15 mouse cellular contexts compared by ENCODE assay signal in genomic region chr4:8984059-8984606, GRCm38 (mm10).
"Had no signal": no experiment of that assay in that cellular context is flagged by ENCODE, and none has a peak within 500 bp of the region (broad histone marks: within the 10 kb centered on the region; RNA-seq: fewer than 3 reads in every experiment).

No protein-coding gene starts in this region.

- H3K9me3 ChIP-seq: liver, embryonic 13.5 days; liver, embryonic 15.5 days; megakaryocyte, embryonic 14.5 days; midbrain, embryonic 13.5 days; midbrain, embryonic 15.5 days; neural tube, embryonic 12.5 days had no signal

- H3K4me1 ChIP-seq: liver, embryonic 15.5 days had no signal

- DNase-seq: liver, embryonic 13.5 days; liver, postnatal 0 days; lung, postnatal 10 days; right cerebral cortex, postnatal 14 days; thymus, adult 2 months; thymus, postnatal 25 days; thymus, postnatal 4 days had no signal

- H3K36me3 ChIP-seq: liver, embryonic 13.5 days; liver, embryonic 15.5 days; midbrain, embryonic 13.5 days; midbrain, embryonic 15.5 days; neural tube, embryonic 12.5 days had no signal

- ATAC-seq: liver, postnatal 0 days; midbrain, embryonic 13.5 days; midbrain, embryonic 15.5 days had no signal

- H3K4me2 ChIP-seq: liver, embryonic 11.5 days; liver, embryonic 13.5 days; liver, embryonic 15.5 days; midbrain, embryonic 11.5 days; midbrain, embryonic 13.5 days; midbrain, embryonic 15.5 days; neural tube, embryonic 12.5 days had no signal

- H3K9ac ChIP-seq: liver, embryonic 13.5 days; liver, embryonic 15.5 days; liver, postnatal 0 days; midbrain, embryonic 13.5 days; midbrain, embryonic 15.5 days; neural tube, embryonic 12.5 days had no signal

- H3K27ac ChIP-seq: liver, embryonic 13.5 days; liver, embryonic 15.5 days; macrophage; midbrain, embryonic 13.5 days; midbrain, embryonic 15.5 days; neural tube, embryonic 12.5 days had no signal

- H3K4me3 ChIP-seq: liver, embryonic 13.5 days; liver, embryonic 15.5 days; megakaryocyte, embryonic 14.5 days; midbrain, embryonic 13.5 days; midbrain, embryonic 15.5 days; neural tube, embryonic 12.5 days had no signal

- H3K27me3 ChIP-seq: liver, embryonic 13.5 days; liver, embryonic 15.5 days; midbrain, embryonic 13.5 days; midbrain, embryonic 15.5 days; neural tube, embryonic 12.5 days had no signal
